Mouse (Mus musculus) lung, embryonic 14.5 days (tissue): ENCODE results near the gene Irs2. TPM values are rescaled to one million over a fixed set of nuclear protein-coding genes. Genes with fewer than 3 reads are reported as not detected.

ENCODE experiments used
- ATAC-seq: fragments of 200-750 bp; cut with Nextera tagmentation; 2 replicates; pipeline ENCODE4 v1.8.0; 2017; ENCODE audit warnings: mild to moderate bottlenecking, moderate TSS enrichment, moderate library complexity; ENCODE audit not compliant: insufficient read depth
- DNase-seq: peaks from one replicate; pipeline ENCODE4 v3.0.0-alpha.2; 2015
- H3K27ac ChIP-seq: fragments of 300-500 bp; sonication (generic); 2 replicates; pipeline ENCODE4 v1.5.1; 2014; ENCODE audit warnings: low read depth, mild to moderate bottlenecking, moderate library complexity
- H3K27me3 ChIP-seq: fragments of 300-500 bp; sonication (generic); 2 replicates; pipeline ENCODE4 v1.6.1; 2014; ENCODE audit warnings: low read length, control low read depth; ENCODE audit not compliant: insufficient read depth
- H3K36me3 ChIP-seq: fragments of 300-500 bp; sonication (generic); 2 replicates; pipeline ENCODE4 v1.6.1; 2014; ENCODE audit warnings: control low read depth; ENCODE audit not compliant: insufficient read depth
- H3K4me1 ChIP-seq: fragments of 300-500 bp; sonication (generic); 2 replicates; pipeline ENCODE4 v1.6.1; 2014; ENCODE audit warnings: antibody characterized with exemption, control low read depth; ENCODE audit not compliant: insufficient read depth
- H3K4me2 ChIP-seq: fragments of 300-500 bp; sonication (generic); 2 replicates; pipeline ENCODE4 v1.6.1; 2014; ENCODE audit warnings: mild to moderate bottlenecking
- H3K4me3 ChIP-seq: fragments of 300-500 bp; sonication (generic); 2 replicates; pipeline ENCODE4 v1.5.1; 2014; ENCODE audit warnings: low read depth, low read length
- H3K9ac ChIP-seq: fragments of 300-500 bp; sonication (generic); 2 replicates; pipeline ENCODE4 v1.6.1; 2014
- H3K9me3 ChIP-seq: fragments of 300-500 bp; sonication (generic); 2 replicates; pipeline ENCODE4 v1.6.1; 2016; ENCODE audit warnings: low read depth, low read length, control low read depth
- CTCF ChIP-seq: IDR thresholded peaks from 2 replicates; pipeline ENCODE4 v1.5.1; 2016; ENCODE audit warnings: antibody characterized with exemption, low read depth
- WGBS: fragments of 180-500 bp; shearing (Covaris S2); extraction: QIAGEN DNeasy Blood & Tissue Kit; methylation state at CpG from one replicate; pipeline ENCODE4 v1.1.7; 2014; 5-methylcytosine and 5-hydroxymethylcytosine counted together
- polyA plus RNA-seq: library from polyadenylated mRNA; unstranded; fragments of >200 nt; fragmentation: Nextera tagmentation; extraction: Ambion mirVana; gene quantifications from 2 replicates; pipeline ENCODE4 v1.2.1, GENCODE M21; 2014

Gene Irs2
- polyA plus RNA-seq, 1 experiment from 2014 or later, result 5.7 TPM

- no peaks in the 10 kb centered on the region for H3K9me3 ChIP-seq
- ATAC-seq (peak; percentile 66), DNase-seq (peak; percentile 72)
- H3K4me2 ChIP-seq, result no peak overlapping the region
- H3K4me1 ChIP-seq, result peaks cover 27% of the 10 kb centered on the region
- no peak overlapping the region for H3K4me3 ChIP-seq
- H3K27ac ChIP-seq, result peak overlapping the region; percentile 10; the same call in 1 of the 2 replicates
- H3K9ac ChIP-seq, result no peak overlapping the region
- H3K27me3 ChIP-seq, result no peaks in the 10 kb centered on the region
- WGBS, result 33% methylated on average over 2 of the region's 2 CpGs
- TF ChIP-seq CTCF, result no peak
- peaks cover 18% of the 10 kb centered on the region for H3K36me3 ChIP-seq
These were observed 12.5 kb downstream of the Irs2 start for GRCm38 (mm10) chr8:10995756-10996155.

- no peak for ATAC-seq
- H3K9ac ChIP-seq, result no peak overlapping the region
- WGBS, result 82% methylated on average over 6 of the region's 6 CpGs
These were observed 13.8 kb downstream of the Irs2 start for GRCm38 (mm10) chr8:10994390-10994954.

GRCm38 (mm10) chr8:10993582-10994216 lies 14.6 kb downstream of the Irs2 start:
- Histone ChIP-seq H3K4me2 (no peak overlapping the region), H3K27ac (no peak overlapping the region), H3K27me3 (no peaks in the 10 kb centered on the region), H3K9ac (no peak overlapping the region), H3K36me3 (peaks cover 18% of the 10 kb centered on the region), H3K4me3 (no peak overlapping the region), H3K9me3 (no peaks in the 10 kb centered on the region), H3K4me1 (peaks cover 23% of the 10 kb centered on the region)
- DNase-seq, result no peak
- no peak for ATAC-seq
- 81% methylated on average over 10 of the region's 10 CpGs for WGBS
- TF ChIP-seq CTCF, result no peak

More at GRCm38 (mm10) chr8:10994390-10994954, 13.8 kb downstream of the Irs2 start:
- Histone ChIP-seq H3K4me1 (peaks cover 23% of the 10 kb centered on the region), H3K4me2 (no peak overlapping the region), H3K27ac (no peak overlapping the region), H3K27me3 (no peaks in the 10 kb centered on the region), H3K4me3 (no peak overlapping the region), H3K36me3 (peaks cover 18% of the 10 kb centered on the region), H3K9me3 (no peaks in the 10 kb centered on the region)
- no peak for DNase-seq
- TF ChIP-seq CTCF, result no peak

- no peak for ATAC-seq
- H3K9ac ChIP-seq, result no peak overlapping the region
These were observed 16.2 kb downstream of the Irs2 start for GRCm38 (mm10) chr8:10992081-10992480.

GRCm38 (mm10) chr8:10991323-10991722 lies 16.9 kb downstream of the Irs2 start:
- H3K4me1 ChIP-seq, result peaks cover 18% of the 10 kb centered on the region
- WGBS, result 88% methylated on average over 2 of the region's 2 CpGs

More at GRCm38 (mm10) chr8:10992081-10992480, 16.2 kb downstream of the Irs2 start:
- H3K4me3 ChIP-seq, result no peak overlapping the region
- TF ChIP-seq CTCF, result no peak
- DNase-seq, result no peak
- WGBS, result 74% methylated on average over 8 of the region's 8 CpGs
- H3K27ac ChIP-seq, result no peak overlapping the region
- no peaks in the 10 kb centered on the region for H3K9me3 ChIP-seq
- H3K4me1 ChIP-seq, result peaks cover 23% of the 10 kb centered on the region
- no peak overlapping the region for H3K4me2 ChIP-seq
- H3K36me3 ChIP-seq, result peaks cover 17% of the 10 kb centered on the region; the same call in 1 of the 2 replicates
- H3K27me3 ChIP-seq, result no peaks in the 10 kb centered on the region

GRCm38 (mm10) chr8:10990421-10991110 lies 17.7 kb downstream of the Irs2 start:
- Histone ChIP-seq H3K36me3 (peaks cover 28% of the 10 kb centered on the region), H3K27me3 (no peaks in the 10 kb centered on the region), H3K4me1 (peaks cover 14% of the 10 kb centered on the region), H3K27ac (peak overlapping the region; percentile 36; the same call in 1 of the 2 replicates), H3K9me3 (no peaks in the 10 kb centered on the region), H3K4me3 (no peak overlapping the region), H3K9ac (no peak overlapping the region), H3K4me2 (0 out of 2 replicates have a peak overlapping the region, but pooled peaks have one; percentile 10)
- no peak for ATAC-seq
- 35% methylated on average over 10 of the region's 10 CpGs for WGBS
- peak; percentile 44 for DNase-seq
- TF ChIP-seq CTCF, result no peak

More at GRCm38 (mm10) chr8:10991323-10991722, 16.9 kb downstream of the Irs2 start:
- no peak for TF ChIP-seq CTCF
- Histone ChIP-seq H3K9ac (no peak overlapping the region), H3K4me2 (no peak overlapping the region), H3K36me3 (peaks cover 22% of the 10 kb centered on the region), H3K9me3 (no peaks in the 10 kb centered on the region), H3K4me3 (no peak overlapping the region), H3K27ac (0 out of 2 replicates have a peak overlapping the region, but pooled peaks have one; percentile 50), H3K27me3 (no peaks in the 10 kb centered on the region)
- no peak for DNase-seq
- ATAC-seq, result no peak

- H3K4me2 ChIP-seq, result no peak overlapping the region
- no peak overlapping the region for H3K27ac ChIP-seq
- DNase-seq (no peak), ATAC-seq (no peak)
- H3K27me3 ChIP-seq, result no peaks in the 10 kb centered on the region
- no peak overlapping the region for H3K9ac ChIP-seq
- H3K36me3 ChIP-seq, result peaks cover 31% of the 10 kb centered on the region
- 87% methylated on average over 3 of the region's 3 CpGs for WGBS
- no peak overlapping the region for H3K4me3 ChIP-seq
- H3K4me1 ChIP-seq, result peaks cover 14% of the 10 kb centered on the region
- TF ChIP-seq CTCF, result no peak
- H3K9me3 ChIP-seq, result no peaks in the 10 kb centered on the region
These were observed 18.3 kb downstream of the Irs2 start for GRCm38 (mm10) chr8:10989946-10990345.
